Mouse (Mus musculus) regulatory T cell (primary cell): Measurements from ENCODE around the gene Dda1.
"Not testable (repeated sequence)": the region's sequence is repeated elsewhere in the genome, so short reads cannot be mapped to it uniquely, and the experiment has no call there.

ENCODE experiments used
- in situ Hi-C: fragments of 300-600 bp; cut with MboI, MseI; formaldehyde crosslinking; loops from one replicate; pipeline ENCODE4 v1.15.1; 2025; ENCODE audit warnings: high pct_unique_total_duplicates

Dda1 gene

DNA sequence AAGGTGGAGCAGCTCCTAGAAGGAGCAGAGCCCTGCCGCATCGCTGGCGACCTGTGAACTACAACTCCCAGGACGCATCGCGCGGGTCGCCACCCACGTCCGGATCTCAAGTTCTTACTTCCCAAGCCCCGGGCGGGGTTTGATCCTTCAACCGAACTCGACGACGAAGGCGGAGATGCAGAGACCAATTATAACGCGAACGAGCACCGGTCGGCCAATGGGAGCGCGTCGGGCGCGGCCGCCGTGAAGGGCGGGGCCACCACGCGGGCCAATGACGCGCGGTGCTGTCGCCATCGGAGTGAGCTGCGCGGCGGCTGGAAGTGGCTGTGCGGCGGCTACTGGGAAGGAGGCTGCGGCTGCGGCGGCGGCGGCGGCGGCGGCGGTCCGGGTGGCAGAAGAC lies at the start of gene Dda1:
TSS of gene Dda1 (plus strand) at position 284 of the 400 bp plus-strand sequence.
- in situ Hi-C loops, result loop anchor here (5.0 kb wide), 1 partner anchor 62 kb away; the partner anchor contains the start of gene Ankle1

DNA sequence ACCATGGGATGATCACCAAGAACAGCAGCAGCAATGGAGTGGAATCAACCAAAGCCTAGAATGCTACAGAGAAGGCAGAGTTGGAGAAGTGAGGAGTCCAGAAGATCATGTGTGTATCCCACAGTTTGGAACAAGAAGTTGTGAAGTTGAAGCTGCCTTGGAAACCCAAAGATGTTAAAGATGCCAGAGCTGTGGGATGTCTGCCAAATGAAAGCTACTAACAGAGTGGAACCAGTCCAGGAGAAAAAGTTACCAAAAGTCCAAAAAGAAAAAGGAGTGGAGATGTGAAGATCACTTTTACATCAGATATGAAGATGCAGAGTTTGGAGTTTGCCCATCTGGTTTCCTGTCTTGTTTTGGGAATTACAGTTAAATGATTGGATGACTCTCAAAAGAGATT lies 46.9 kb upstream of the Dda1 start:
- in situ Hi-C loops, result no loop called here

DNA sequence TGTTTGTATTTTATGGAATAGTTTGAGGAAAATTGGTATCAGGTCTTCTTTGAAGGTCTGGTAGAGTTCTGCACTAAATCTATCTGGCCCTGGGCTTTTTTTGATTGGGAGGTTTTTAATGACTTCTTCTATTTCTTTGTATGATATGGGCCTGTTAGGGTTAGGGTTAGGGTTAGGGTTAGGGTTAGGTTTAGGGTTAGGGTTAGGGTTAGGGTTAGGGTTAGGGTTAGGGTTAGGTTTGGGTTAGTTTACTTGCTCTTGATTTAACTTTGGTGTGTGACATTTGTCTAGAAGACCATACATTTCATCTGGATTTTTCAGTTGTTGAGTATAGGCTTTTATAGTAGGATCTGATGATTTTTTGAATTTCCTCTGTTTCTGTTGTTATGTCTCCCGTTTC lies 36.1 kb upstream of the Dda1 start:
- in situ Hi-C loops, result not testable (repeated sequence)

DNA sequence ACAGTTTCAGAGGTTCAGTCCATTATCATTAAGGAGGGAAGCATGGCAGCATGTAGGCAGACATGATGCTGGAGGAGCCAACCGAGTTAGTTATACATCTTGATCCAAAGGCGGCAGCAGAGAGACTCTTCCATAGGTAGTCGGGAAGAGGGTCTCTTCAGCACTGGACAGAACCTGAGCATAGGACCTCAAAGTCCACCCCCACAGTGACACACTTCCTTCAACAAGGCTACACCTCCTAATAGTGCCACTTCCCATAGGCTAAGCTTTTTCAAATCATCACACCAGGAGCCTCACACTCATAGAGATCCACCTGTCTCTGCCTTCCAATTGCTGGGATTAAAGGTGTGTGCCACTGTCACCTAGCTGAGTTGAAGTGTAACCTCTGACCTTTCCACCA lies 32.0 kb upstream of the Dda1 start:
- in situ Hi-C loops, result no loop called here

DNA sequence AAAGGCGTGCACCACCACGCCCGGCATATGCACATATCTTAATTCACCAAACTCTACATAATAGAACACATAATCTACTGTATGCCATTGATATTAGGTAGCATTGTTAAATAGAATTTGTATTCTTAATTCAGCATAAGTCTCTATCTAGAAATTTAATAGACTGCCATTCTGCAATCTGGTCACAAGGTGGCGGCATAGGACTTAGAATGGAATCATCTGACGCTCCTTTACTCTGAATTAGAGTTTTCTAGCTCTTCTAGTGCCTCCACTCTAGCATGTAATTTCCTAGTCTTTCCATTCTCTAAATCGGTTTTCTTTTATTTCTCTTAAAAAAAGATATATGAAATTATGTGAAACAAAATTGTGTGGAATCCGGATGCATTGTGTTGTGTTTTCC lies 27.6 kb upstream of the Dda1 start:
- in situ Hi-C loops, result no loop called here

DNA sequence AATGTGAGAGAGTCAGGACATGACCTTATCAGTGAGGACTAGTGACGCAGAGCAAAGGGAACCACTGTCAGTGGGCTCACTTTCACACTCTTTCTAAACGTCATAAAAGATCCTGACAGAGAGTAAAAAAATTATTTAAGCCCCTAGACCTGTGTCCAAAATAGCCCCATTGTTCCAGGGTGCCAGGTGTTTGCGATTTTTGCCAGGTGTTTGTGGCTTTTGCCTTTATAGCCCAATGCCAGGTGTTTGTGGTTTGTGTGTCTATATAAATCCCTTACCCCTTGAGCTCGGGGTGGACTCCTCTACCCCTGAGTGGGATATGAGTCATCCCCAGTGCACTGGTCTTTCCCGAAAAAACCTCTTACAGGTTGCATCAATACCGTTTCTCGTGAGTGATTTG lies 23.9 kb upstream of the Dda1 start:
- in situ Hi-C loops, result loop anchor here (5.0 kb wide), 1 partner anchor 77 kb away; no protein-coding TSS in a partner anchor

DNA sequence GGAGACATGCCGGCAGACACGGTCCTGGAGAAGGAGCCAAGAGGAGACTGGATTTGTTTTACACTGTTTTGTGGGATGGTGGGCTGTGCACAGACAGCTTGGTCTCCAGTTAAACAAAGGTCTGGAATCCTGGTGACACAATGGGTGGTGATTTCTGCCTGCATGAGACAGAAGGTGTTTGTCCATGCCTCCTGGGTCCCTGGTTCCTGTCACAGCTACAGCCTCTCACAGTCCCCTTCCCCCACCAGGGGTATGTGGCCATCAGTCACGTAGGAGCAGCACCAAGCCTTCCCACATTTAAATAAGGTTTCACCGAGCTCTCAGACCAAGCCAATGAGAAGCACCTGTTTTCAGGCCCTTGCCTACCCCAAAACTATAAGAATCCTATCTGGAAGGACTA lies 17.7 kb upstream of the Dda1 start:
- in situ Hi-C loops, result no loop called here

DNA sequence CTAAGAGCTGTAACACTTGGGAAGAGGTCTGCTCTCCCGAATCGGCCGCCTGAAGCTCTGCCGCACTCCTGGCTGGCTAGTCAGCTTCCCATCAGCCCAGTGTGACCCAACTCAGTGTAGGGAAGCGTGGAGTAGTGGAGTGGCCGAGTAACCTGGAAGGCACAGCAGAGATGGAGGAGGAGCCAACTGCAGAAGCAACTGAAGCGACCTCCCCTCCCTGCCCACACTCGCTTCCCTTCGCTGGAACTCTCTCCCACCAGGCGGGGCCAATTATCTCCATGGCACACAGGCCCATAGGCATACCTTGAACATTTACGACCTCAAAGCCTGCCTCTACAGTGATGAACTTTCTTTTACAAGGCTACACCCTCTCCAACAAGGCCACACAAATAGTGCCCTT lies 17.2 kb upstream of the Dda1 start:
- in situ Hi-C loops, result no loop called here

DNA sequence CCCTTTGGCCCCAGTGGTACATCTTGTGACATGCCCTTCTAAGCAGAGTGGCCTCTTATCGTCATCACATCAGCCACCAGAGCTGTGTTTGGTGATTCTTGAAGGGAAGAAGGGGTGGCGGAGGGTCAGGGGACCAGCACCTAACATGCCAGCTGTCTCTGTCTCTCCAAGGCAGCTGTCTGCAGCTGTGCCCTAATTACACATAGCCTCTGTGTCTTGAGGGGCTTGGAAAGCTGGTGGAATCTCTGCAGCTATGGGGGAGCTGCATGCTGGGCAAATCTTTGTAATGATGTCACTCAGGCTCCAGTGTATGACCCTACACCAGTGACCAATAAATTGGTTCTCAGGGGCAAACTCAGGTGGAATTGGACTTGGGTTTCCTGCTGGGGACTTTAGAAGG lies 16.3 kb upstream of the Dda1 start:
- in situ Hi-C loops, result no loop called here

DNA sequence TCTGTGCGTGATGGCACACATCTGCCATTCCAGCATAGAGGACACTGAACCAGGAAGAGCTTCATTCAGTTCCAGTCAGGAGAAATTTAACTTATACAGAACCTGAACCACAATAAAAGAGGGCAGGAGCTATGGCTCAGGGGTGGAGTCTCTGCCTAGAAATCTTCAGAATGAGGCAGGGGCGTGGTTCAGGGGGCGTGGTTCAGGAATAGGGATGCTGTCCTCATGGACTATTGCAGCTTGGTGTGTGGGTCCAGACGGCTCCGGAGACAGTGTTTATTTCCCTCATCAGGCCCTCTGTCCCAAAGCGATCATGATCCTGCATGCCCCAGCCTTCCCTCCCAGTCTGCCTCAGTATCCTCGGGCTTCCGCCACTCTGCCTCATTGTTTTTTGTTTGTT lies 14.3 kb upstream of the Dda1 start:
- in situ Hi-C loops, result loop anchor here (5.0 kb wide), 1 partner anchor 82 kb away; the partner anchor contains the start of gene Ocel1

DNA sequence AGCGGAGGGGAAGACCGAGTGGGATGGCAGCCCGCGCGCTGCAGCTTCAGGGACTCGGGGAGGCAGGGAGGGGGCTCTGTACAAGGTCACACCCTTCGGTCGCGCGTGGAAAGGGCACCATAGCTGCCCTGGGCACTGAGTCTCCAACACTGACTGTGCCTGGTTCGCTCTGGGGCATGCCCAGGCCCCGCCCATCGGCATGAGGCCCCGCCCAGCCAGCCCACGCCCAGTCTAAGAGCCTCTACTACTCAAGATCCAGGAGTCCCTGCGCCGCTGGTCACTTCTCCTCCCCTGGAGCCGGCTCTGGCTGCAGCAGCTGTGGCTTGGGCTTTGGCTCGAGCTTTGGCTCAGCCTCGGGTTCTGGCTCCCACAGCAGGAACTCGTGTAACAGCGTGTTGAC lies 12.1 kb upstream of the Dda1 start:
- in situ Hi-C loops, result loop anchor here (5.0 kb wide), 1 partner anchor 85 kb away; the partner anchor contains the start of gene Ocel1

DNA sequence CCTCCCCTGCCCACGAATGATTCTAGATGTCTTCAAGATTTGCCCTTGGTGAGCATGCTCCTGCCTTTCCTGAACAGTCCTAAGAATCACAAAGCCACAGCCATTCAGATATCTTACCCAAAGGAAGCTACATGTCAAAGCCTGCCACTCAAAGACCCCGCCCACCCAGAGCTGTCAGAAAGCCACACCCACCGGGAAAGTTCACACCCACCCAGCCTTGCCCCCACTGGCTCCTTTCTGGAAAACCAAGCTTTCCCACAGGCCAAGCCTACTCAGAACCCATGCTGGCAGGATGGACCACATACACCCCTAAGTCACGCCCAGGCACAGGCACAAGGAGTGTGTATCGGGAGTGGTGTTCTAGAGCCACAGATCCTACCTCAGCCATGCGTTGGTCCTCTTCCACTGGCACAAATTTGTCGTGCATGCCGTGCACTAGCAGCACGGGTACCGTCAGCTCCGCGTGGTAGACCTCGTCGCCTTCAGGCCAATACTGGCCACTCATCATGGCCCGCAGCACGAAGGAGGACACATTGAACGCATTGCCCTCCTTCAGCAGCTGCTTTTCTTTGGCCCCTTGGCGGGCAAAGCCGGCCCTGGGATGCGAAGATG lies 11.2 kb upstream of the Dda1 start:
- in situ Hi-C loops, result loop anchor here (5.0 kb wide), 1 partner anchor 85 kb away; the partner anchor contains the start of gene Ocel1

DNA sequence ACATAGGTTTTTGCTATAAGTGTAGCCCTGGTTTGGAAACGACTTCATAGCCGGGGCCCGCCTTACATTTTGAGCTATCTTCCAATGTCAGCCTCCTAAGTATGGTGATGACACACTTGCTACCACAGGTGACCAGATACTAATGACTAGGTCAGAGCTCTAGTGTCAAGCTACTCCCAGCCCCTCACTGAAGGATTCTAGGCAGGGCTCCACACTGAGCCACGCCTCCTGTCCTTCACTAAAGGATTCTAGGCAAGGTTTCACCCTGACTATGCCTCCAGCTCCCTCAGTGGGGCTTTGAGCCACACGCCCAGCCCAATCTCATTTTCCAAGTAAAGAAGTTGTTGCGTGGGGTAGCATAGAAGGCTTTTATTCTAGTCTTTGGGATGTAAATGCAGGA lies 8.3 kb upstream of the Dda1 start:
- in situ Hi-C loops, result no loop called here

DNA sequence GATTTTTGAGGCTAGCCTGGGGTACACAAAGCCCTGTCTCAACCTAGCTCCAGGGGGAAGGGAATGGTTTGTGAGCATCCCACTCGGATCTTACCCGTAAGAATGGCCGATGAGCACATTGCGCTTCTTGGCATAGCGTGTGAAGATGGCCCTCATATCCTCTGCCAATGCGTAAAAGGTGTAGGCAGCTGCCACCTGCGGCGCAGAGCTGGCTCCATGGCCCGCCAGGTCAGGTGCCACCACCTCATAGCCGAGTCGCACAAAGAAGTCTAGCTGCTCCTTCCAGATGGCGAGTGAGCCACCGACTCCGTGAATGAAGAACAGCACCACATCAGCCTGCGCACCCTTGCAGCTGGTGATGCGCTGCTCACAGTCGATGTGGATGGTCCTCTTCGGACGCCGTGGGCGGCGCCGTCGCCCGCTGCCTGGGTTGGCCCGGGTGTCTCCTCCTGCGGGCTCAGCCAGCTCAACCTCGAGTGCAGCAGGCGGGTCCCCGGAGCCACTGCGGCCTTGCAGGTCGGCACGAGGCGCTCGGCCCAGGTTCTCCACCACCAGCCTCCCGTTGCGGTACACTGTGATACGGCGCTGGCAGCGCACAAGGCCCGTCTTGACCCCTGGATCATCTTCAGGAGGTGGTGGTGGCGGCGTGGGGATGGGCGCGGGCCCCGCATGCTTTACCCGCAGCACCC lies 7.7 kb upstream of the Dda1 start:
- in situ Hi-C loops, result no loop called here

DNA sequence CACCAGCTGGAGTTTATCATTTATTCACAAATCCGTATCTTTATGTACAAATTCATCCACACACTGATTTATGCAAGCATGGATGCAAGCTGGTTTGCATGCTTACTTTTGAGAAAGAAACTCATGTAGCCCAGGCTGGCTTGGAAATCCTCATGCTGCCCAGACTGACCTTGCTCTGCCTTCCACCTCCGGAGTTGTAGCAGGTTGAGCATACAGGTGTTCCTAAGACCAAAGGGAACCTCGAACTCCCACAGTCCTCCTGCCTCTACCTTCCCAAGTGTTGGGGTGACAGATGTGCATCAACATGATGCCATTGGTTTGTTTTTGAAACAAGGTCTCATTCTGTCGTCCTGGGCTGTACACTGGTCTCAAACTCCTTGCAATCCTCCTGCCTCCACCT lies 6.8 kb upstream of the Dda1 start:
- in situ Hi-C loops, result no loop called here

DNA sequence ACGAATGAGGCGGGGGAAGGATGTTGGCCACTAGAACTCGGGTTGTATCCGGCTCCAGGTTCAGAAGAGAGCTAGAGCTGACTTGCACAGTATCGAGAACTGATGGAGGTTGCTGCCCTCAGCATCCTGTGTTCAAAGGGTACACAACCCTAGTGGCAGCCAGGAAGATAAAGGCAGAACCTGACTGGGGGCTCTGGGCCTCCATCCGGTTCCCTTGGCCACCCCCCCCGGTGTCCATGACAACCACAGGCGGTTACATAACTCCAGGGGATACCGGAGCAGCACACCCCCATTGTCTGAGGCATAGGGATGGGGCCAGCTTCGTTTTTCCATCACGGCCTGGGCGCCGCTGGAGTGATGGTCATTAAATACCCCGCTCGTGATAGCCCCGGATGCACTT lies 6.2 kb upstream of the Dda1 start:
- in situ Hi-C loops, result no loop called here

DNA sequence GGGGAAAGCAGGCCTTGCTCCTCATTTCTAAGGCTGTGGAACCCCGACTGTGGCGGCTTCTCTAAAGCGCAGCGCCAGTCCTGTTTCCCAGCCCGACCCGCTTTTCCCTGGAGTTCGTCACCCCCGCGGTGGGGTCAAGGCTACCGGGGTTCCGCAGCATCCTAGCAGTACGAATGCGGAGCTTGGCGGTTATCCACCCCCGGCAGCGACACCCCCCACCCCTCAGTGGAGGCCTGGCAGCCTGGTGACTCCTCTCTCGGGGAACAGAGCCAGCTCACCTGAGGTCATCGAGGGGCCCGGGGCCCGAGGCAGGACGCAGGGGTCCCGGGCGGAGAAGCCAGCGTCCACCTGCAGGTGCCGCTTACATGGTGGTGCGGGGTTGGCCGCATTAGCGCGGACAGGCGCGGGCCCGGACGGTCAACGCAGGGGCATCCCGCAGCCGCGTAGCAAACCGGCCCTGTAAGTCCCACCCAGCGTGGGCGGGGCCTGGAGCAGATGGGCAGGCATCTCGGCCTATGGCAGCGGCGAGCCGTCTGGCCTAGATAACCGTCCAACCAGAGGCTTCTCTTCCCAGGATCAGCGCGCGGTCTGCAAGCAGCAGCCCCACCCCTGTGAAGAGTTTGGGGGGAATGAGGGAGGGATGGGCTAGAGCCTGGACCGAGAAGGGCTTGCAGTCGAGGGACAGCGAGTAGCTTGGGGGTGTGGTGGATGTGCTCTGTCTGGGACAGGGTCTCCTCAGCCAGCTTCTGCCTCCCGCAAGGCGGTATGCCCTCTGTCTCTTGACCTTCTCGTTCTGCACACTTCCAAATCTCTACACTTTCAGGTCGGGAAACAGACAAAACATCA lies 5.6 kb upstream of the Dda1 start, which contains the start of gene Abhd8:
TSS of gene Abhd8 (minus strand) at position 468 of the 846 bp plus-strand sequence.
- in situ Hi-C loops, result no loop called here

DNA sequence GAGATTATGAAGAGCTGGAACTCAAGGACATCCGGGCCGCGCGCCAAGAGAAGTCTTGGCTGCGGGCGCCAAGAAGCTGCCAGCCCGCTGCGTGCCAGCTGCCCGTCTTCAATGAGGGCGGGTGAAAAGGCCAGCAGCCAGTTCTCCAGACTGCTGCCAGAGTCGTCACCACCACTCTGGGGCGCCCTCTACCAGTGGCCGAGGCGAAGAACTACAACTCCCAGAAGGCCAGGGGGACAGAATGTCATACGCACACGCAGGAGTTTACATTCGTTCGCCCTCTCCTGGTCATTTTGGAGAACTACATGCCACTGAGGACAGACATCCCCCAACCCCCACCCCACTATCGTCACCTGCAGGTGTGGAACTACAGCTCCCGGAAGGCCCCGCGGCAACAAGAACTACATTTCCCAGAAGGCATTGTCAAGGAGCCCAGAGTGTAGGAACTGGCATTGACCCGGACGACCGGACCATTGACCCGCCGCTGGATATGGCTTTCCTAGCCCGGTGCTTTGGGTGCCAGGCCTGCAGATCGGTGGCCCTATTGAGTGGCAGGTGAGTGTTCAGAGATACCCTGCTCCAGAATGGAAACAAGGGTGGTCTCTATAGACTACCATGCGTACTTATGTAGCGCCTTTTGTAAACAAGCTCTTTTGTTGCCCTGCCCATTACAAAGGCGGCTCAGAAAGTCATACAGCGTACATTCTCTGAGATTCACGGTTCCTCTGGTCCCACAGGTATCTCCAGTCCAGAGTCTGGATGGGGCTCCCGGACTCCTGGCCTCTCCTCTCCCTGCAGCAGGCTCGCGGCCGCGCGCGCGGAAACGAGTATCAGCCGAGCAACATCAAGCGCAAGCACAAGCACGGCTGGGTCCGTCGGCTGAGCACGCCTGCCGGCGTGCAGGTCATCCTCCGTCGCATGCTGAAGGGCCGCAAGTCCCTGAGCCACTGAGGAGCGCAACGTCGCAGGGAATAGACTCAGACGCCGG lies 4.2 kb upstream of the Dda1 start, which contains the start of gene Mrpl34:
TSS of gene Mrpl34 (plus strand) at position 447 of the 988 bp plus-strand sequence.
- in situ Hi-C loops, result loop anchor here (5.0 kb wide), 1 partner anchor 58 kb away; the partner anchor contains the start of gene Ankle1

DNA sequence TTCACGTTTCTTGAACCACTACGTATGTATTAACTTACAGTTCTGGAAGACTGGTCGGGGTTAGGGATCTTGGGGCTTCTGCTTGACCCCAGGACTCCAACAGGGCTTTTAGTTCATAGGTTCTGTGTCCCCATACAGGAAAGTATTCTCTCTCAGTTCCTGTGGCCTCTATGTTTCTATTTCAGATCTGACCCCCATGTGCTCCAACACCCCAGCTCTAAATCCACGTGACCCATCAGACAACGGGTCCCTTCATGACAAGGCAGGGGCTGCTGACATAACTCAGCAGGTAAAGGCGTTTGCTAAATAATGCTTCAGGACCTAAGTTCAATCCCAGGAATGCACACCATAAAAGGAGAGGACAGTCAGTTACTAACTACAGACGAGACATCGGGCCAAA lies 3.3 kb upstream of the Dda1 start:
- in situ Hi-C loops, result loop anchor here (5.0 kb wide), 1 partner anchor 58 kb away; the partner anchor contains the start of gene Ankle1

DNA sequence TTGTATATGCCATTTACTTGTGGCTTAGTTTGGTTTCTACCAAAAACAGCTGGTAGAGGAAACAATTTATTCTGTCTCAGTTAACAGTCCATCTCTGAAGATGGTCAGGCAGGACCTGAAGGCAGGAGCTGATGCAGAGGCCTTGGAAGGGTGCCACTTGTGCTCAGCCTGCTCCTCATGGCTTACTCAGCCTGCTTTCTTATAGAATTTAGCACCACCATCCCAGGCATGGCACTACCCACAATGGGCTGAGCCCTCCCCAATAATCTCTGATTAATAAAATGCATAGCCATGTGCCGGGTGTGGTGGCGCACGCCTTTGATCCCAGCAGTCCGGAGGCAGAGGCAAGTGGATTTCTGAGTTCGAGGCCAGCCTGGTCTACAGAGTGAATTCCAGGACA lies 2.8 kb upstream of the Dda1 start:
- in situ Hi-C loops, result loop anchor here (5.0 kb wide), 1 partner anchor 59 kb away; the partner anchor contains the start of gene Ankle1

DNA sequence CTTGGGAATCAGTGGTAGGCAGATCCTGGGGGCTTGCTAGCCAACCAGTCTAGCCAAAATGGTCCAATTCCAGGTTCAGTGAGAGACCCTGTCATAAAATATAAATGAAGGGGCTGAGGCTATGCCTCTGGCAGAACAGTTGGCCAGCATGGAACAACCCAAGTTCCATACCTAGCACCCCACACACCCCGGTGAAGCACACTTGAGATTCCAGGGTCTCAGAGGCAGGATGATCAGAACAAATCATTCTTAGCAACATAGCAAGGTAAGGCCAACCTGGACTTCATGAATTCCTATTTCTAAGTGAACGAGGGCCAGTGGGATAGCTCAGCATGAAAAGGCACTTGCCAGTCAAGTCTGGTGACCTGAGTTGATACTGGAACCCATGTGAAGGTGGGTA lies 1.8 kb upstream of the Dda1 start:
- in situ Hi-C loops, result loop anchor here (5.0 kb wide), 1 partner anchor 60 kb away; the partner anchor contains the start of gene Ankle1
